Mouse (Mus musculus) stomach, embryonic 14.5 days (tissue): ENCODE results near the gene Bbs12. TPM values are rescaled to one million over a fixed set of nuclear protein-coding genes. Genes with fewer than 3 reads are reported as not detected.
A peak's percentile ranks its signal among the peaks of the same experiment; 100 is the strongest.

Experiments
- ATAC-seq: fragments of 200-750 bp; cut with Nextera tagmentation; 2 replicates; pipeline ENCODE4 v1.8.0; 2017; ENCODE audit warnings: low read depth, moderate TSS enrichment; ENCODE audit not compliant: insufficient number of reproducible peaks, insufficient read depth, low FRiP score
- H3K27ac ChIP-seq: fragments of 300-500 bp; sonication (generic); 2 replicates; pipeline ENCODE4 v1.5.1; 2014; ENCODE audit warnings: mild to moderate bottlenecking, low read length, moderate library complexity, mixed read lengths
- H3K27me3 ChIP-seq: fragments of 300-500 bp; sonication (generic); 2 replicates; pipeline ENCODE4 v1.6.1; 2014; ENCODE audit warnings: low read length, control low read depth, mixed read lengths; ENCODE audit not compliant: control insufficient read depth, insufficient read depth
- H3K36me3 ChIP-seq: fragments of 300-500 bp; sonication (generic); 2 replicates; pipeline ENCODE4 v1.6.1; 2014; ENCODE audit warnings: mild to moderate bottlenecking, control low read depth, low read length, moderate library complexity, mixed read lengths; ENCODE audit not compliant: control insufficient read depth, insufficient read depth
- H3K4me1 ChIP-seq: fragments of 300-500 bp; sonication (generic); 2 replicates; pipeline ENCODE4 v1.6.1; 2014; ENCODE audit warnings: low read length, control low read depth, mixed read lengths; ENCODE audit not compliant: control insufficient read depth, insufficient read depth
- H3K4me2 ChIP-seq: fragments of 300-500 bp; sonication (generic); replicated peaks from 2 replicates; pipeline ENCODE4 v1.6.1; 2014; ENCODE audit warnings: low read depth, low read length, control low read depth
- H3K4me3 ChIP-seq: fragments of 300-500 bp; sonication (generic); 2 replicates; pipeline ENCODE4 v1.5.1; 2014; ENCODE audit warnings: low read depth, low read length, control low read depth
- H3K9ac ChIP-seq: fragments of 300-500 bp; sonication (generic); replicated peaks from 2 replicates; pipeline ENCODE4 v1.6.1; 2014; ENCODE audit warnings: low read depth, mild to moderate bottlenecking, control low read depth, low read length, moderate library complexity, mixed read lengths
- H3K9me3 ChIP-seq: fragments of 300-500 bp; sonication (generic); 2 replicates; pipeline ENCODE4 v1.6.1; 2016; ENCODE audit warnings: low read depth, low read length, control low read depth; ENCODE audit not compliant: control insufficient read depth
- WGBS: fragments of 180-500 bp; shearing (Covaris S2); extraction: QIAGEN DNeasy Blood & Tissue Kit; methylation state at CpG from one replicate; pipeline ENCODE4 v1.1.7; 2014; 5-methylcytosine and 5-hydroxymethylcytosine counted together
- polyA plus RNA-seq: library from polyadenylated mRNA; unstranded; fragments of >200 nt; fragmentation: Nextera tagmentation; extraction: Ambion mirVana; gene quantifications from 2 replicates; pipeline ENCODE4 v1.2.1, GENCODE M21; 2014

The Bbs12 gene
- polyA plus RNA-seq, 1 experiment from 2014 or later: 9.2 TPM

GRCm38 (mm10) chr3:37303392-37304139 lies 8.8 kb upstream of the Bbs12 start:
- no peak overlapping the region for H3K4me3 ChIP-seq
- H3K9me3 ChIP-seq: no peaks in the 10 kb centered on the region
- no peak overlapping the region; the same call in 1 of the 2 replicates for H3K9ac ChIP-seq
- no peaks in the 10 kb centered on the region for H3K27me3 ChIP-seq
- H3K4me1 ChIP-seq: no peaks in the 10 kb centered on the region
- H3K36me3 ChIP-seq: no peaks in the 10 kb centered on the region
- ATAC-seq: no peak
- no peak overlapping the region for H3K4me2 ChIP-seq
- H3K27ac ChIP-seq: no peak overlapping the region
- 63% methylated on average over 8 of the region's 8 CpGs for WGBS

GRCm38 (mm10) chr3:37311897-37312369 lies 421 bp upstream of the Bbs12 start:
- Histone ChIP-seq H3K9me3 (no peaks in the 10 kb centered on the region), H3K4me2 (peak overlapping the region; percentile 62), H3K4me1 (0 out of 2 replicates have a peak, but pooled peaks cover 3% of the 10 kb centered on the region), H3K36me3 (no peaks in the 10 kb centered on the region), H3K4me3 (peak overlapping the region; percentile 79), H3K9ac (peak overlapping the region; percentile 71; the same call in 1 of the 2 replicates), H3K27ac (no peak overlapping the region), H3K27me3 (no peaks in the 10 kb centered on the region)
- WGBS: 3% methylated on average over 10 of the region's 10 CpGs
- ATAC-seq: no peak

- H3K9ac ChIP-seq: no peak overlapping the region
- no peaks in the 10 kb centered on the region for H3K27me3 ChIP-seq
- no peaks in the 10 kb centered on the region for H3K9me3 ChIP-seq
- H3K27ac ChIP-seq: no peak overlapping the region
- H3K4me3 ChIP-seq: peak overlapping the region; percentile 79
- WGBS: 29% methylated on average over 1 of the region's 1 CpGs
- 0 out of 2 replicates have a peak, but pooled peaks cover 3% of the 10 kb centered on the region for H3K4me1 ChIP-seq
- ATAC-seq: no peak
- no peaks in the 10 kb centered on the region for H3K36me3 ChIP-seq
- peak overlapping the region; percentile 62 for H3K4me2 ChIP-seq
Measured at GRCm38 (mm10) chr3:37313371-37313770, 1.0 kb downstream of the Bbs12 start.

- H3K9ac ChIP-seq: no peak overlapping the region
- H3K27ac ChIP-seq: no peak overlapping the region
- no peaks in the 10 kb centered on the region for H3K9me3 ChIP-seq
- no peak overlapping the region for H3K4me3 ChIP-seq
- no peak for ATAC-seq
- WGBS: 93% methylated on average over 1 of the region's 1 CpGs
- no peaks in the 10 kb centered on the region for H3K27me3 ChIP-seq
- H3K4me2 ChIP-seq: no peak overlapping the region
- H3K4me1 ChIP-seq: 0 out of 2 replicates have a peak, but pooled peaks cover 3% of the 10 kb centered on the region
- H3K36me3 ChIP-seq: peaks cover 6% of the 10 kb centered on the region; the same call in 1 of the 2 replicates
Measured at GRCm38 (mm10) chr3:37316233-37316632, 3.9 kb downstream of the Bbs12 start.

GRCm38 (mm10) chr3:37324310-37324709 lies 12.0 kb downstream of the Bbs12 start:
- Histone ChIP-seq H3K4me3 (no peak overlapping the region), H3K4me1 (no peaks in the 10 kb centered on the region), H3K27me3 (no peaks in the 10 kb centered on the region), H3K4me2 (no peak overlapping the region), H3K9ac (no peak overlapping the region), H3K27ac (no peak overlapping the region), H3K36me3 (peaks cover 6% of the 10 kb centered on the region; the same call in 1 of the 2 replicates), H3K9me3 (no peaks in the 10 kb centered on the region)
- no peak for ATAC-seq
- WGBS: 43% methylated on average over 3 of the region's 3 CpGs

GRCm38 (mm10) chr3:37325317-37326112 lies 13.2 kb downstream of the Bbs12 start:
- Histone ChIP-seq H3K9ac (no peak overlapping the region), H3K36me3 (no peaks in the 10 kb centered on the region), H3K4me3 (no peak overlapping the region), H3K4me1 (no peaks in the 10 kb centered on the region), H3K4me2 (no peak overlapping the region), H3K27ac (no peak overlapping the region), H3K9me3 (no peaks in the 10 kb centered on the region), H3K27me3 (no peaks in the 10 kb centered on the region)
- WGBS: 67% methylated on average over 5 of the region's 5 CpGs
- no peak for ATAC-seq

GRCm38 (mm10) chr3:37326627-37327026 lies 14.3 kb downstream of the Bbs12 start:
- H3K9me3 ChIP-seq: no peaks in the 10 kb centered on the region
- ATAC-seq: no peak
- no peaks in the 10 kb centered on the region for H3K4me1 ChIP-seq
- H3K4me3 ChIP-seq: no peak overlapping the region
- H3K27ac ChIP-seq: no peak overlapping the region
- no peak overlapping the region for H3K4me2 ChIP-seq
- WGBS: 87% methylated on average over 3 of the region's 3 CpGs
- H3K9ac ChIP-seq: no peak overlapping the region
- no peaks in the 10 kb centered on the region for H3K36me3 ChIP-seq
- no peaks in the 10 kb centered on the region for H3K27me3 ChIP-seq

- 80% methylated on average over 2 of the region's 2 CpGs for WGBS
Measured at GRCm38 (mm10) chr3:37328489-37328888, 16.1 kb downstream of the Bbs12 start.

More at GRCm38 (mm10) chr3:37328489-37328888, 16.1 kb downstream of the Bbs12 start:
- Histone ChIP-seq H3K27ac (no peak overlapping the region), H3K4me2 (no peak overlapping the region), H3K4me3 (no peak overlapping the region), H3K27me3 (no peaks in the 10 kb centered on the region), H3K9ac (no peak overlapping the region), H3K4me1 (no peaks in the 10 kb centered on the region), H3K9me3 (no peaks in the 10 kb centered on the region), H3K36me3 (no peaks in the 10 kb centered on the region)
- ATAC-seq: no peak
